Mouse (Mus musculus): ENCODE measurements at regions not wholly inside any gene's neighbourhood (a gene's known extent, or its start where the extent isn't known, plus 50 kb on each side); places are given as distances from the start of the nearest gene placed in this dataset.

DNA sequence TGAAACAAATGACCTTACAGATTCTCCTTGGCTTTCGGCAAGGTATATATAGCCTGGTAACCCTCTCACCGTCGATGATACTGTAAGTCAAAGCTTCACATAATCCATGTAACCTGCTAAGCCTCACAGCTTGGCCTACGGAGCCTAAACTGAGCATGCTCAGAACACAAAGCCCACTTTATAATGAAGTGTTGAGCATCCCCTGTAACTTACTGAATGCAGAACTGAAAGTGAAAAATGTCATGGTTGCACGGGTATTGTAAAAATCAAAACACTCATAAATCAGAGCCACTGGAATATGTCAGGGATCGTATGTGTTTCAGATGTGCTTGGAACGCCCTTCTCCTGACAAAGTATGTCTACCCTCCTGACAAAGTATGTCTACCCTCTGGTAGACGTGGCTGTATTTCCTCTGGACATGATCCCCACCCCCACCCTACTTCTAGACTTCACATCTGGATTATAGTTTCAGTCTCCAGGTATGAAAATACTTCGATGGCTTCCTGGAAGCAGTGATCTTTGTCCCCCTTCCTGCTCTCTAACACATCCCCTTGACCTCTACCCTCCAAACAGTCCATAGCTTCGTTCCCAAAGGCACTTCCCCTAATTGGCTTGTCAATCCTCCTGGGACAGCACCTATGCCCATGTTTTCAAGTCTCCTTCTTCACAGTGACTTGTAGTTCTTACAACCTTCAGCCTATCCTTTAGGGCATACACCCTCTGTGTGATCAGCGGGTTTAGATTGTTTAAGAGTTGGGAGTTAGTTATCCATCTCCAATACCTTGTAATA lies 54.5 kb upstream of the Lta4h start:
- TF ChIP-seq CTCF (IDR thresholded peaks at IDR 0.05; ENCODE audit: low read depth): no peak
- Histone ChIP-seq H3K4me2 (replicated peaks; ENCODE audit: low read depth) (no peak overlapping the region), H3K27ac (ENCODE audit: low read depth, low read length) (no peak overlapping the region), H3K9me3 (ENCODE audit: control insufficient read depth) (no peaks in the 10 kb centered on the region), H3K27me3 (replicated peaks; ENCODE audit: control insufficient read depth, insufficient read depth, low read length) (no peaks in the 10 kb centered on the region), H3K9ac (ENCODE audit: low read depth, low read length) (no peak overlapping the region), H3K4me3 (ENCODE audit: low read depth, low read length) (no peak overlapping the region), H3K4me1 (replicated peaks; ENCODE audit: control insufficient read depth, insufficient read depth, low read length) (no peaks in the 10 kb centered on the region), H3K36me3 (ENCODE audit: control insufficient read depth, insufficient read depth) (no peaks in the 10 kb centered on the region)
- 68% methylated on average over 11 of the region's 11 CpGs for WGBS
- ATAC-seq: no peak

DNA sequence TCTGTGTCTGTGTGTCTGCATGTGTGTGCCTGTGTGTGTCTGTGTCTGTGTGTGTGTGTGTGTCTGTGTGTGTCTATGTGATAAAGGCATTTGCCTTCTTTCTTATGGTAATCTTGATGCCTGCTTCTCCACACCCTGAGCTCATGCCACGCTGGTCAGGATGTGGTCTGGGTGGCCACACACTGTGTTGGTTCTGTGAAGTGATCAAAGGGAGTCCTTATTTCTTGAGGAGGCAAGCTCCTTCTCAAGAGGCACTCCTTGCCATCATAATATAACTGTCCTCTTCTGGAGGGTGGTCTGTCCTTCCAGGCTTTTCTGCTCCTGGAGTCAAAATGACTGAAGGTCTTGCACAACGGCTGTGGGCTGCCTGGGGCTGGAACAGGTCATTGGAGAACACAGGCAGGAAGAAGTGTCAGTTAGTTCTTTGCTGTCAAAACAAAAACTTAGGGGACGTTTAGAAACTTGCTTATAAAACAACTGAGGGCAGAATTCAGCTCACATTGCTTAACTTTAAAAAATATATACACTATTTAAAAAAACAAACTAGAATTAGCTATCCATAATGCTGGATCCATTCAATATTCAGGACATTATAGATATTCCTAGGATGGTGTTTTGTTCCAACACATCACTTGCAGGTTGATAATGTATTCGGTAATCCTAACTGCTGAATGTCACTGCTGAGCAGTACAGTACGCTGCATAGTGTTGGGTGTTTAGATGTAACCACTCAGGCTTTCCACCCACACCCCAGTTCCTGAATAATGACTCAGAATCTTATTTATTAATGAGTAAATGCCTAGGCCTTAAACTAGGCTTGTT lies 50.3 kb upstream of the Lta4h start:
- 63% methylated on average over 5 of the region's 5 CpGs for WGBS
- no peaks in the 10 kb centered on the region for H3K9me3 ChIP-seq (ENCODE audit: control insufficient read depth)

More for the DNA sequence above, 50.3 kb upstream of the Lta4h start:
- Histone ChIP-seq H3K4me1 (replicated peaks; ENCODE audit: control insufficient read depth, insufficient read depth, low read length) (no peaks in the 10 kb centered on the region), H3K36me3 (ENCODE audit: control insufficient read depth, insufficient read depth) (no peaks in the 10 kb centered on the region), H3K9ac (ENCODE audit: low read depth, low read length) (no peak overlapping the region), H3K27ac (ENCODE audit: low read depth, low read length) (no peak overlapping the region), H3K27me3 (replicated peaks; ENCODE audit: control insufficient read depth, insufficient read depth, low read length) (no peaks in the 10 kb centered on the region), H3K4me3 (ENCODE audit: low read depth, low read length) (no peak overlapping the region), H3K4me2 (replicated peaks; ENCODE audit: low read depth) (no peak overlapping the region)
- ATAC-seq: no peak
- no peak for TF ChIP-seq CTCF (IDR thresholded peaks at IDR 0.05; ENCODE audit: low read depth)

All from intestine, postnatal 0 days (tissue).